Mouse (Mus musculus): Measurements from ENCODE around the gene Clptm1.
"Not testable (repeated sequence)": the region's sequence is repeated elsewhere in the genome, so short reads cannot be mapped to it uniquely, and the experiment has no call there.

Gene Clptm1

DNA sequence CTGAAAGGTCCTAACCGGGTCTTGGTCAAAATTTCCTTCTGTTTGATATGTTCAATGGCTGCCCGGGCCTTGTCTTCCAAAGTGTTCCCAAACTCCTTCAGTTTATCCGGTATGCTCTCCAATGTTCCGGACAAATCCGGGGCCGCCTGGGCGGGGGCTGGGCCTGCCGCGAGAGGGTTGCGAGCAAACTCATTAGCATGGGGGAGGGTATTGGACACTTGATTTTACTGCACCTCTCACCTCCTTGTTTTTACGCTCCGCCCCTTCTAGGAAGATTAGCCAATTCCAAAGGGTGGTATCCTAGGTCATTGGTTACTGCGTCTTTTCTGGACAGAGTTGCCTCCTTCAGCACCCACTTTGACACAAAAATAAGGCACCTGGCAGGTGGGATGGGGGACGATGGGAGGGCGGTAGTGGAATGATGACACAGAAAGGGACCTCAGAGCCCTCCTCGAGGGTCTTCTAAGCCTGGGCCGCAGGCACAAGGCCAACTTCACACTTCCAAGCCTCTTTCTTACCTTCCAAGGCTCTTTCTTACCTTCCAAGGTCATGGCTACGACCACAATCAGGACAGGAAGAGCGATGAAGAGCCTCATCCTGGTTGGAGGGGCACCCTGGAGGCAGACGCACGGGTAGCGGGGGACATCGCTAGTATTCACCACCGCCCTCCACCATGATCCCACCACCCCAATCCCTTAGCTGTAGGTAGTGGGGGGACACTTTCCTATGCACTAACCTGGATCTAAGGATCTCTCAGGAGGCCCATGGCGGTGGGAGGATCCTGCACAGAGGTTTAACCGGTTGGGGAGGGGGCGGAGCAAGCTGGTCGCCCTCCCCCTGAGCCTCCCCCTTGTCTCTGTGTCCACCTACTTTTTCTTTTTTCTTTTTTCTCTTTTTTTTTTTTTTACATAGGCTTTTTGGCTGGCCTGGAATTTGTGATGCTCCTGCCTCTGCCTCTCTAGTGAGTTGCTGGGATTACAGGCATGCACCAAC lies 27.3 kb upstream of the Clptm1 start, which contains the start of gene Apoc1:
Gene Apoc1, minus strand, starts transcription at position 788 of the 993 bp plus-strand sequence.
- peak; percentile 85 for DNase-seq

GRCm38 (mm10) chr7:19691434-19691833 lies 26.6 kb upstream of the Clptm1 start:
- DNase-seq: peak; percentile 32

DNA sequence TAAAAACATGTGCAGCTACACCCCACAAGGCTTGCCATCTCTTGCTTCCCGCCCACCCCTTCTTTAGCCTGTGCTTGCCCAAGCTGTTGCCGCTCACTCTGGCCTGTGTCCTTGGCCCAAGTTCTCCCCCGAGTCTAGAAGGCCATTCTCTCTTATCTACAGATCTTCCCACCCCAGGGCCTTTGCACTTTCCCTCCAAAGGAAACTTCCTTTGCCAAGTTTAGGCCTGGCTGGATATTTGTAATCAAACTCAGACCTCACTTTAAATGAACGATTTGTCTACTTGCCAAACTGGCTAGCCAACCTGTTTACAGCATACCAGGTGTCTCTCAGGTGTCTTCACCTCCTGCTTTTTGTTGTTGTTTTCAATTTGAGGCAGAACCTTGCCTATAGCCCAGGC lies 26.0 kb upstream of the Clptm1 start:
- no peak for DNase-seq

GRCm38 (mm10) chr7:19688611-19689010 lies 23.8 kb upstream of the Clptm1 start:
- no peak for DNase-seq

GRCm38 (mm10) chr7:19688101-19688500 lies 23.3 kb upstream of the Clptm1 start:
- no peak for DNase-seq

DNA sequence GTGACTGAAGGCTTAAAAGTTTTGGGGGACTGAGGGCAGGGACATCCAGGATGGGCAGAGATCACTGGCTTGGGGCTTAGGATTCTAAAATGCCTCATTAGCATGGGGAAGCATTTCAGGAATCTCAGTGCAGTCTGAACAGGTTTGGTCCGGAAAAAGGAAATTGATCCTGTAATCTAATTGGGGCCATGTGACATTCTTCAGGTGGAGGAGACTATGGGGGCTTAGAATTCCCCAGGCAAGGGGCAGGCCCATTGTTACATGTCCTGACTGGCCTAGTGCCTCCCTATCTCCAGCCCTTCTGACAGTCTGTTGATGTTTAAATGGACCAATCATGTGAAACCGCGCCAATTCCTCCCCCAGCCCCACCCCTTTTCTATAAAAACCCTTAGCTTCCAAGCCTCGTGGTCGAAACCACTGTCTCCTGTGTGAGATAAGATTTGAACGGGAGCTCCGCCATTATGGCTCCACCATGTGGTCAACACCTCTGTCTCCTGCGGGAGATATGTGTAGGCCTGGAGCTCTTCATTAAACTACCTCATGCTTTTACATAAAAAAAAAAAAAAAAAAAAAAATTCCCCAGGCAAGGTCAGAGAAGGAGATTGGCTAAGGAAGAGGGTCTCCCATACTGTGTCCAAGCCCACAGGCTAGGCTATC lies 22.2 kb upstream of the Clptm1 start:
- DNase-seq: not testable (repeated sequence)

DNA sequence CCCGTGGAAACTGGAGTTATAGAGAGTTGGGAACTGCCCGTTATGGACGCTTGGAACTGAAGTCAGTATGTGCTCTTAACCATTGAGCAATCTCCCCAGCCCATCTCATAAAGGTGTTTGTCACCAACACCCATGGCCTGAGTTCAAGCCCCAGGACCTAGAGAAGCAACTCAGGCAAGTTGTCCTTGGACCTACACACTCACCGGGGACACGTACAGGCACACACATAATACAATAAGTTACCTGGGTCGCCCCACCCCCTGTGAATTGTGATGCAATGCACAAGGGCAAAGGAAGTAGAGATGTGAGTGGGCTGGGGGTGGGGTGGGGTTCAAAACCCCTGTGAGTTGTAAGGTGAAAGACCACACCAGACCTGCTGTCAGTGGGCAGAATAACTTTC lies 21.7 kb upstream of the Clptm1 start:
- DNase-seq: no peak

GRCm38 (mm10) chr7:19685374-19685773 lies 20.5 kb upstream of the Clptm1 start:
- no peak for DNase-seq

GRCm38 (mm10) chr7:19683771-19684201 lies 19.0 kb upstream of the Clptm1 start:
- DNase-seq: no peak

DNA sequence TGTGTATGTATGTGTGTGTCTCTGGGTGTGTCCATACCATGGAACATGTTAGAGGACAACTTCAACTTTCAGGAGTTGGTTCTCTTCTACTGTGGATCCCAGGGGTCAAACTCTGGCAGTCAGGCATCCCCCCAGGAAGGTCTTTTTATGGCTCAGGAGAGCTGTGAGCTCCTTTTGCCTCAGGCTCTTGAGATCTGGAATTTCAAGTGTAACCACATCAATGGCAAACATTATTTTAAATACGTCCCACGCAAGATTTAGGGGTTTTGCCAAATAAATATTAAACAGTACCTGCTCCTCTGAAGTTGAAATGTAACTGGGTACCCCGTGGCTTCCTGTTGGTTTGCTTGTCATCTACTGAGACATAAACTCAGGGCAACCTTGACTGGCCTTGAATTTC lies 18.1 kb upstream of the Clptm1 start:
- DNase-seq: no peak

DNA sequence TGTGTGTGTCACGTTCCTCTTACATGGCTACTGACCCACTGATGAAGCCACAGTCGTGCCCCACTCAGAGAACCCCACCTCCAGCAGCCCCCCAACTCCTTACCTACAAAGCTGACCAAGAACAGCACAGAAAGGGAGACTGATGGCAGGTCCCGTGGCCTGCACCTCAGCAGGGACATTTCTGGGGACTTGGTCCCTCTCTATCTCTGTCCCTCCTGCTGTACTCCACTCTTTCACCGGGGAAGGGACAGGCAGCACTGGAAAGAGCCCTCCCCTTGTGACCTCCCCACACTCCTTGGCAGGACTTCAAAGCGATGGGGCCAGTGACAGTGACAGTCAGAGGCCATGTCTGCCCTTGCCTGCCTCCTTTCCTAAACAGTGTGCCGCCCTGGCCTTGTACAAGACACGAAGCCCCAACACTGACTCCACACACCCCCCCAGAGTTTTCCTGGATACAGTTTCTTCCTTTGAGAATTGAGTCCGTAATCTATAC lies 16.4 kb upstream of the Clptm1 start, which contains the start of the genes Gm44805 and Apoc4:
Gene Gm44805, minus strand, starts transcription at position 222 of the 493 bp plus-strand sequence.
Gene Apoc4, minus strand, starts transcription at position 278 of the 493 bp plus-strand sequence.
- no peak for DNase-seq

DNA sequence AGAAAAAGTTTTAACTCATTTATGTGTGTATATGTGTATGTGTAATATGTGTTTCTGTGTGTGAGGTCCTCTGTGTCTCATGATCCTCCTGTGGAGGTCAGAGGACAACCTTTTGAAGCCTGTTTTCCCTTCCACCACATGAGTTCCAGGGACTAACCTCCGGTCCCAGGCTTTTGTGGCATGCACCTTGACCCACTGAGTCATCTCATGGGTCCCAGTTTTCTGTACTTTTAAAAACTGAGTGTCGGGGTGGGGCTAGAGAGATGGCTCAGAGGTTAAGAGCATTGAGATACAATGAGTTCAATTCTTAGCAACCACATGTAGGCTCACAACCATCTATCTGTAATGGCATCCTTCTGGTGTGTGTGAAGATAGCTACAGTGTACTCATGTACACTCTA lies 15.9 kb upstream of the Clptm1 start:
- no peak for DNase-seq

- no peak for DNase-seq
Observed at GRCm38 (mm10) chr7:19678901-19679300, 14.1 kb upstream of the Clptm1 start.

- DNase-seq: no peak
Observed at GRCm38 (mm10) chr7:19677872-19678271, 13.0 kb upstream of the Clptm1 start, which contains the start of gene Apoc2. Gene Apoc2, minus strand, starts transcription at chr7:19677941.

- no peak for DNase-seq
Observed at GRCm38 (mm10) chr7:19676662-19677061, 11.8 kb upstream of the Clptm1 start.

DNA sequence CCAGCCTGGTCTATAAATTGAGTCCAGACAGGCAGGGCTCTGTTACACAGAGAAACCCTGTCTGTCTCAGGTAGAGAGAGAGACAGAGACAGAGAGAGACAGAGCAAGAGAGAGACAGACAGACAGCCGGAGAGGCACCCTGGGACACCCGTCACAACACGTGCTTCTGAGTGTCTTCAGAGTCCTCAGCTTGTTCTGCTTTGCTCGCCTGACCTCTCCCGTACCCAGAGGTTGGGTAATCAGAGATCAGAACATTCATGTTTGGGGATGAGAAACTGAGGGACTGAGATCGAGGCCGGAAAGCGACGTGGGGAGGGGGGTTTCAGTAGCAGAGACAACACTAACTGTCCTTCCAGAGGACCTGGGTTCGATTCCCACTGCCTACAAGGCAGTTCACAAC lies 11.0 kb upstream of the Clptm1 start:
- DNase-seq: no peak

GRCm38 (mm10) chr7:19673083-19673699 lies 8.4 kb upstream of the Clptm1 start:
- DNase-seq: no peak

GRCm38 (mm10) chr7:19671511-19671910 lies 6.7 kb upstream of the Clptm1 start:
- no peak for DNase-seq

GRCm38 (mm10) chr7:19668947-19669721 lies 4.3 kb upstream of the Clptm1 start:
- DNase-seq: peak; percentile 98

GRCm38 (mm10) chr7:19667434-19667833 lies 2.6 kb upstream of the Clptm1 start:
- DNase-seq: no peak

DNA sequence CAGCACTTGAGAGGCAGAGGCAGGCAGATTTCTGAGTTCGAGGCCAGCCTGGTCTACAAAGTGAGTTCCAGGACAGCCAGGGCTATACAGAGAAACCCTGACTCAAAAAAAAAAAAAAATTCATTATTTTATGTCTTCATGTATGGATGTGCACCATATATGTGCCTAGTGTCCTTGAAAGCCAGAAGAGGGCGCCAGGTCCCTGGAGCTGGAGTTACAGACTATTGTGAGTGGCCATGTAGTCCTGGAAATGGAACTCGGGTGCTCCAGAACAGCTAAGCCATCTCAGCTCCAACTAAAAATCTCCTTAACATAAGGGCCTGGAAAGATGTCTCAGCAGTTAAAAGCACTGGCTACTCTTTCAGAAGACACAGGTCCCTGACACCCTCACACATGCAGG lies 1.9 kb upstream of the Clptm1 start:
- DNase-seq: no peak

- DNase-seq: no peak
Observed at GRCm38 (mm10) chr7:19664455-19664954, 328 bp downstream of the Clptm1 start.
